Mouse (Mus musculus): ENCODE data around the gene Gm29094. TPM values are rescaled to one million over a fixed set of nuclear protein-coding genes. Genes with fewer than 3 reads are reported as not detected.
"Not testable (repeated sequence)": the region's sequence is repeated elsewhere in the genome, so short reads cannot be mapped to it uniquely, and the experiment has no call there.

The Gm29094 gene
- total RNA-seq (2014; rRNA removed), result not detected in 2 replicates
- polyA plus RNA-seq (2015; fragmentation: Nextera tagmentation; extraction: Ambion mirVana), result 0.76 TPM in 1 of 2 replicates, not detected in the other

DNA sequence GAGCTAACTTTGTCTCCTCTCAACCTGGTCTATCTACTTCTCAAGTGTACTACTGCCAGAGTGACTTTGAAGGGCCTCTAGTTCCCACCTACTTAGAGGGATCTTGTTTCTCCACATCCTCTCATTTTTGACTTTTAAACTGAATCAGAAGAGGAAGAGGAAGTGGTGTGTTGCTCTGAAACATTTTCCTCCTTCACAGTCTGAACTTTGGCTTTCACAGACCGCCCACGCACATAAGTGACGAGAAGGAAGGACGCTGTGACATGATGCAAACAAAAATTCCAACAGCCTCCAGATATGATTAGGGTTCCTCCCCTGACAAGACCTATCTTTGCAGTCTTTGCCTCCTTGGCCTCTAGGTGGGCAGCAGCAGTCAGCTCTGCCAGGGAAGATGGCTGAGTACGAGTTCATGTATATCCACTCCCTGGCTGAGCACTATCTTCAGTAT is at the start of gene Gm29094, which contains the start of gene Bcl2a1b:
Gene Gm29094, plus strand, starts transcription at position 411 of the 448 bp plus-strand sequence.
Gene Bcl2a1b, plus strand, starts transcription at position 241 of the 448 bp plus-strand sequence.
- WGBS, result 90% methylated on average over 5 of the region's 5 CpGs
- not testable (repeated sequence) for H3K36me3 ChIP-seq (ENCODE audit: insufficient read depth, low read length); H3K27me3 ChIP-seq (ENCODE audit: insufficient read depth, low read length); H3K4me2 ChIP-seq (ENCODE audit: low read depth, low read length, poor library complexity, severe bottlenecking); H3K9me3 ChIP-seq (ENCODE audit: low read length); ATAC-seq (ENCODE audit: low FRiP score); H3K4me3 ChIP-seq (ENCODE audit: low read depth, low read length); H3K4me1 ChIP-seq (ENCODE audit: insufficient read depth, low read length); DNase-seq (ENCODE audit: low spot score); H3K9ac ChIP-seq (replicated peaks; ENCODE audit: low read length, poor library complexity, severe bottlenecking); H3K27ac ChIP-seq (ENCODE audit: low read depth, low read length)

DNA sequence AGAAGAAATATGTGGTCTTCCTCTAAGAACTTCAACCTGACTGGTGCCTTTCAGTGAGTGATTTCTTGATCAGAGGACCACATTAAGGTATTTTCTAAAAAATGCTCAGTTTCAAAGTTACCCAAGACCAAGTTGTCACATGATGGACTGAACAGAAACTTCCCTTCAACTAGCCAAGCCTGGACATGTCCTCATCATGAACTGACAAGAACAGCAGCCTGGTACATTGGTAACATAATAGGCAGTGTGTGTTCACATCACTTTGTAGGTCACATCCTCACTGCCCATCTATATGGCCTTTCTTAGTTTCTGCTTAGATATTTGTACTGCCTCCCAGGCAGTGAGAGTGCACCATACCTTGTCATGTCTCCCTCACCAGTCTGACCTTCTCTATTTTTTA is 26.6 kb upstream of the Gm29094 start:
- not testable (repeated sequence) for H3K27me3 ChIP-seq (ENCODE audit: insufficient read depth, low read length); H3K4me3 ChIP-seq (ENCODE audit: low read depth, low read length); DNase-seq (ENCODE audit: low spot score); H3K4me1 ChIP-seq (ENCODE audit: insufficient read depth, low read length); H3K27ac ChIP-seq (ENCODE audit: low read depth, low read length); H3K36me3 ChIP-seq (ENCODE audit: insufficient read depth, low read length); H3K4me2 ChIP-seq (ENCODE audit: low read depth, low read length, poor library complexity, severe bottlenecking); H3K9ac ChIP-seq (replicated peaks; ENCODE audit: low read length, poor library complexity, severe bottlenecking); H3K9me3 ChIP-seq (ENCODE audit: low read length); ATAC-seq (ENCODE audit: low FRiP score)

DNA sequence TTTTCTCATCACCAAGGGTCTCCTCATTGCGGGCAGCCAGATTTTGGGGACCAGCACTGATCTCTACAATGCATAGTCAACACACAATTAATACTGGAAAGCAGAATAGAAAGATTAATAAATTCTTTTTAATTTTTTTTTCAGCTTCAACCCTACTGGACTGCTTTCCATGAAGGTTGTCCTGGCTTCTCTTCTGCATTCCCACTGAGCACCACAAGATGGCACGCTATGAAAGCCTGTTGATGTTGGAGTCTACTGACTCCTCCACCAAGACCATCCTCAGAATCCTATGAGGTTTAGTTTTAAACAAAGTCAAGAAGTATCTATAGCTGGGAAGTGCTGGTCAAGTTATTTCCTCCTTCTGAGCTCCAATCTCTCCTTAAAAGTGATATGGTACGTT is 20.3 kb upstream of the Gm29094 start:
- peak; percentile 38 for TF ChIP-seq CTCF (IDR thresholded peaks at IDR 0.05)
- not testable (repeated sequence) for ATAC-seq (ENCODE audit: low FRiP score); H3K27ac ChIP-seq (ENCODE audit: low read depth, low read length); H3K4me1 ChIP-seq (ENCODE audit: insufficient read depth, low read length); DNase-seq (ENCODE audit: low spot score); H3K36me3 ChIP-seq (ENCODE audit: insufficient read depth, low read length); H3K9me3 ChIP-seq (ENCODE audit: low read length); H3K9ac ChIP-seq (replicated peaks; ENCODE audit: low read length, poor library complexity, severe bottlenecking); H3K27me3 ChIP-seq (ENCODE audit: insufficient read depth, low read length); H3K4me2 ChIP-seq (ENCODE audit: low read depth, low read length, poor library complexity, severe bottlenecking); H3K4me3 ChIP-seq (ENCODE audit: low read depth, low read length)
- 39% methylated on average over 2 of the region's 3 CpGs for WGBS

DNA sequence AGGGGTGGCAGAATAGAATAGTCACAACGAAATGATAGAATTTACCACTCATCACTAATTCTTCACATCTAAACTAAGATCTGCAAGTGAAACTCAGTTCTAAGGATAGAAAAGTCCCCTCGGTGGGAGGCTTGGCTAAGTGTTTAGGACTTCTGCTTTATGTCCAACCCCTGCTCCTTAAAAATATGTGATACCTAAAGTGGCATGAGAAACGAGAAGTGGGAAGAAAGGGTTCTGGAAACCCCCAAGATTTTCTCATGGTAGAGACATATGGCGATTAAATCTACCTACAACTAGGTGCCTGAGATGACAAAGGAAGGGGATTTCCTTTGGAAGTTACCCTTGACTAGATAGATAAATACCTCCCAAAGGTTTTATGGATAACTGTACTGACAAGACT is 19.7 kb upstream of the Gm29094 start:
- H3K36me3 ChIP-seq (ENCODE audit: insufficient read depth, low read length); ATAC-seq (ENCODE audit: low FRiP score); DNase-seq (ENCODE audit: low spot score); H3K27me3 ChIP-seq (ENCODE audit: insufficient read depth, low read length); H3K4me1 ChIP-seq (ENCODE audit: insufficient read depth, low read length); H3K4me3 ChIP-seq (ENCODE audit: low read depth, low read length); H3K9ac ChIP-seq (replicated peaks; ENCODE audit: low read length, poor library complexity, severe bottlenecking); H3K4me2 ChIP-seq (ENCODE audit: low read depth, low read length, poor library complexity, severe bottlenecking); H3K9me3 ChIP-seq (ENCODE audit: low read length); H3K27ac ChIP-seq (ENCODE audit: low read depth, low read length): not testable (repeated sequence)
- WGBS, result 88% methylated on average over 2 of the region's 4 CpGs

DNA sequence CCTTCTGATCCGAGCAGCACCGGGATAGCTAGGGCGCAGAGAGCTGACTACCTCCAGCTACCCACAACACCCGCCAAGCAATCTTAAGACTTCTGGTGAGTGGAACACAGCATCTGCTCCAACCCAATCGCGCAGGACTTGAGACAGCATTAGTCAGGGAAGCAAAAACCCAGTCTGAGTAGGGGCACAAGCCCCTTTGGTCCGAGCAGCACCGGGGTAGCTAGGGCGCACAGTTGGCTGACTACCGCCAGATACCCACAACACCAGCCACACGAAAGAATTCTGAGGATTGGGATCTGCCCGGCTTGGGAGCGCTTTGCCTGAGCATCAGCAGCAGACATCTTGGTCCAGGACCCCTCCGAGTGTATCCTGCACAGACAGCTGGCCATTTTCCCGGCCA is 12.2 kb upstream of the Gm29094 start:
- H3K36me3 ChIP-seq (ENCODE audit: insufficient read depth, low read length); H3K9me3 ChIP-seq (ENCODE audit: low read length); H3K4me3 ChIP-seq (ENCODE audit: low read depth, low read length); H3K4me2 ChIP-seq (ENCODE audit: low read depth, low read length, poor library complexity, severe bottlenecking); ATAC-seq (ENCODE audit: low FRiP score); DNase-seq (ENCODE audit: low spot score); H3K27me3 ChIP-seq (ENCODE audit: insufficient read depth, low read length); H3K27ac ChIP-seq (ENCODE audit: low read depth, low read length); H3K9ac ChIP-seq (replicated peaks; ENCODE audit: low read length, poor library complexity, severe bottlenecking); H3K4me1 ChIP-seq (ENCODE audit: insufficient read depth, low read length): not testable (repeated sequence)
- WGBS, result 79% methylated on average over 15 of the region's 15 CpGs

DNA sequence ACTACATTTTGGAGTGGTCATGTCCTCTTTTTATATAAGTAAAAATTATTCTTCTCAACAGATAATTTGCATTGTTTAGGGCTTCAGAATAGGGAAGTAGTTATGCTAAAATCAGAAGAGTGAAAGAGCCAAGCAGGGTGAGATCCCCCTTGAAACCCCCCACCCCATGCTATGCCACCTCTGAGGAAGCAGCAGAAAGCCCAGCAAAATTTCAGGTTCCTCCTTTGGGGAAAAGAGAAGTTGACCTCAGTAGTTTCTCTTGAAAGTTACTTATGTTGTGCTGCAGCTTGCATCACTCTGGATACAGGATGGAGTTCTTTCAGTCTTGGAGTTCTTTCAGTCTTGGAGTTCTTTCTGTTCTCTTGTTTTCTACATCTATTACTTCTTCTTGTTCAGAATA is 3.7 kb upstream of the Gm29094 start:
- not testable (repeated sequence) for H3K36me3 ChIP-seq (ENCODE audit: insufficient read depth, low read length); H3K4me2 ChIP-seq (ENCODE audit: low read depth, low read length, poor library complexity, severe bottlenecking); H3K9me3 ChIP-seq (ENCODE audit: low read length); H3K9ac ChIP-seq (replicated peaks; ENCODE audit: low read length, poor library complexity, severe bottlenecking); DNase-seq (ENCODE audit: low spot score); H3K27ac ChIP-seq (ENCODE audit: low read depth, low read length); ATAC-seq (ENCODE audit: low FRiP score); H3K4me3 ChIP-seq (ENCODE audit: low read depth, low read length); H3K4me1 ChIP-seq (ENCODE audit: insufficient read depth, low read length); H3K27me3 ChIP-seq (ENCODE audit: insufficient read depth, low read length)

DNA sequence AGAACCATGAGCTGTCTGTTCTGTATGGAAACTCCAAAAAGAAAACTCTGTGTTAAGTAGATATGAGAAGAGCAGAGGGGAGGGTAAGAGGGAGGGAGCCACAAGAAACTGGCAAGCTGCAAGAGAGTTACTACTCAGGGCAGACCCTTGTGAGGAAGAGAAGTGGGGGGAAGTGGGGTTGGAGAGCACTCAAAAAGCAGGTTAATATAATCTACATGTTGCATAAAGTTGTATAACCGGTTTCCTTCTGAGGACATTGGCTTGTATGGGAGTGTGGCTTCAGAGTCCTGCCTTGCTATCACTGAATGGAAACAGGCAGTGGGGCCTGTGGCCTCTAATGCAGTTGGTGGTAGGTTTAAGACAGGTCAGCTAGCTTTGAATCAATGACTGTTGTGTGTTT is 1.7 kb upstream of the Gm29094 start:
- WGBS, result 100% methylated on average over 1 of the region's 1 CpGs
- not testable (repeated sequence) for H3K36me3 ChIP-seq (ENCODE audit: insufficient read depth, low read length); H3K4me1 ChIP-seq (ENCODE audit: insufficient read depth, low read length); DNase-seq (ENCODE audit: low spot score); H3K9me3 ChIP-seq (ENCODE audit: low read length); H3K27ac ChIP-seq (ENCODE audit: low read depth, low read length); ATAC-seq (ENCODE audit: low FRiP score); H3K27me3 ChIP-seq (ENCODE audit: insufficient read depth, low read length); H3K4me3 ChIP-seq (ENCODE audit: low read depth, low read length); H3K4me2 ChIP-seq (ENCODE audit: low read depth, low read length, poor library complexity, severe bottlenecking); H3K9ac ChIP-seq (replicated peaks; ENCODE audit: low read length, poor library complexity, severe bottlenecking)

DNA sequence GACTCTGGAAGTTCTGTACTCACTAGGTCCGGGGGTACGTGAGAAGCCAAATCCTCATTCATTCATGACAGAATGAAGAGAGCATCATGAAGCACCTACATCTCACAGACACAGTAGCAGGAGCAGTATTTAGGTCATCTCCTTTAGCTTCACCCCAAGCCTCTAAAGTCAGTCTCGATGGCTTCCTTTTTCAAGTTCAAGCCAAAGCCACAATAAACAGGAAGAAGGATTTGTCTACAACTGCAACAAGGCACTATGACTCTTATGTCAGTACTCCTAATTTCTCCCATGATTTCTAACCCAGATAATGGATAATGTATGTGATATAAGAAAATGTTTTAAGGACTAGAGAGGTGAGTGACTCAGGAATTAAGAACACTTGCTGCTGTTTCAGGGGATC is 830 bp upstream of the Gm29094 start:
- H3K4me1 ChIP-seq (ENCODE audit: insufficient read depth, low read length); H3K4me2 ChIP-seq (ENCODE audit: low read depth, low read length, poor library complexity, severe bottlenecking); H3K4me3 ChIP-seq (ENCODE audit: low read depth, low read length); H3K36me3 ChIP-seq (ENCODE audit: insufficient read depth, low read length); ATAC-seq (ENCODE audit: low FRiP score); H3K27me3 ChIP-seq (ENCODE audit: insufficient read depth, low read length); DNase-seq (ENCODE audit: low spot score); H3K9me3 ChIP-seq (ENCODE audit: low read length); H3K9ac ChIP-seq (replicated peaks; ENCODE audit: low read length, poor library complexity, severe bottlenecking); H3K27ac ChIP-seq (ENCODE audit: low read depth, low read length): not testable (repeated sequence)
- 85% methylated on average over 3 of the region's 3 CpGs for WGBS

DNA sequence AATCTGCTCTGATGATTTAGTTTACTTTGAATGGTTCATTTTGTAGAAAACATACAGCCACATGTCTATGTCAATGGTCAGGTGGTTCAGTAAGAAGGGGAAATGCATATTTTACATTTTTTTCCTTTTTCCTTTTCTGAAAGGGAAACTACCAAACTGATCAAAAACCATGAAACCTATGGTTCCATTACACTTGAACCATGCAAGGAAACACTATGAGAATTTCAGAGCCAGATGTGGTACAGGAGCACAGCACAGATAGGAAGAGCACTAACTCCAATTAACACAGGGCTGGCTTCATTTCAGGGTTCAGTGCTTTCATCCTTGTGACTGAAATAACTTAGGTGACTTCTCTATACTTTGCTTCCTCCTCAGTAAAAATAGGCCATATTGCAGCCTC is 3.1 kb downstream of the Gm29094 start:
- H3K27me3 ChIP-seq (ENCODE audit: insufficient read depth, low read length); H3K9me3 ChIP-seq (ENCODE audit: low read length); H3K27ac ChIP-seq (ENCODE audit: low read depth, low read length); H3K4me2 ChIP-seq (ENCODE audit: low read depth, low read length, poor library complexity, severe bottlenecking); ATAC-seq (ENCODE audit: low FRiP score); H3K4me3 ChIP-seq (ENCODE audit: low read depth, low read length); H3K36me3 ChIP-seq (ENCODE audit: insufficient read depth, low read length); DNase-seq (ENCODE audit: low spot score); H3K4me1 ChIP-seq (ENCODE audit: insufficient read depth, low read length); H3K9ac ChIP-seq (replicated peaks; ENCODE audit: low read length, poor library complexity, severe bottlenecking): not testable (repeated sequence)

Measured in midbrain, postnatal 0 days (tissue).